9 mouse cellular contexts compared by ENCODE assay signal in genomic region chr13:54780592-54780991, GRCm38 (mm10). TPM values are rescaled to one million over a fixed set of nuclear protein-coding genes. Genes with fewer than 3 reads are reported as not detected.
DNase-seq lines count a peak whose midpoint lies in the region; ATAC-seq lines count a peak whose summit lies in the region.
"Had no signal": no experiment of that assay in that cellular context is flagged by ENCODE, and none has a peak within 500 bp of the region (broad histone marks: within the 10 kb centered on the region; RNA-seq: fewer than 3 reads in every experiment).

No protein-coding gene starts in this region.

- 73% methylated on average over 3 of the region's 3 CpGs for WGBS in hindbrain, embryonic 14.5 days
- WGBS in hindbrain, embryonic 12.5 days, result 80% methylated on average over 3 of the region's 3 CpGs
- WGBS in hindbrain, embryonic 16.5 days, result 58% methylated on average over 3 of the region's 3 CpGs
- 79% methylated on average over 3 of the region's 3 CpGs for WGBS in neural tube, embryonic 15.5 days

- peak; percentile 74 for DNase-seq in hindbrain, embryonic 14.5 days (ENCODE audit: low spot score)
- peak; percentile 73 for DNase-seq in 3T3-L1 (ENCODE audit: low read depth, low spot score)
- DNase-seq in adrenal gland, postnatal 25 days, result peak; percentile 46
- no peak for DNase-seq in thymus, postnatal 0 days (ENCODE audit: low spot score)

- no peak overlapping the region for H3K9ac ChIP-seq in hindbrain, embryonic 14.5 days
- H3K9ac ChIP-seq in hindbrain, embryonic 12.5 days, result no peak overlapping the region
- H3K9ac ChIP-seq in hindbrain, embryonic 16.5 days (ENCODE audit: low read depth, low read length), result no peak overlapping the region
- no peak overlapping the region for H3K9ac ChIP-seq in neural tube, embryonic 15.5 days (replicated peaks)

- no peak for ATAC-seq in hindbrain, embryonic 14.5 days (ENCODE audit: low FRiP score)
- no peak for ATAC-seq in hindbrain, embryonic 12.5 days (ENCODE audit: low FRiP score)
- ATAC-seq in hindbrain, embryonic 16.5 days, result peak; percentile 67
- no peak for ATAC-seq in neural tube, embryonic 15.5 days (ENCODE audit: low FRiP score)

- H3K27me3 ChIP-seq in hindbrain, embryonic 14.5 days (ENCODE audit: control insufficient read depth, insufficient read depth, low read length), result no peaks in the 10 kb centered on the region
- no peaks in the 10 kb centered on the region for H3K27me3 ChIP-seq in hindbrain, embryonic 12.5 days
- no peaks in the 10 kb centered on the region for H3K27me3 ChIP-seq in hindbrain, embryonic 16.5 days (replicated peaks; ENCODE audit: control insufficient read depth, insufficient read depth, low read length)
- no peaks in the 10 kb centered on the region for H3K27me3 ChIP-seq in neural tube, embryonic 15.5 days (replicated peaks)

- no peaks in the 10 kb centered on the region for H3K9me3 ChIP-seq in hindbrain, embryonic 14.5 days (ENCODE audit: control insufficient read depth, low read length)
- H3K9me3 ChIP-seq in hindbrain, embryonic 12.5 days (replicated peaks), result no peaks in the 10 kb centered on the region
- no peaks in the 10 kb centered on the region for H3K9me3 ChIP-seq in hindbrain, embryonic 16.5 days (ENCODE audit: control insufficient read depth, low read length)
- no peaks in the 10 kb centered on the region for H3K9me3 ChIP-seq in neural tube, embryonic 15.5 days (replicated peaks)

- H3K27ac ChIP-seq in hindbrain, embryonic 14.5 days, result no peak overlapping the region
- H3K27ac ChIP-seq in hindbrain, embryonic 12.5 days, result no peak overlapping the region
- no peak overlapping the region for H3K27ac ChIP-seq in hindbrain, embryonic 16.5 days (ENCODE audit: low read depth, low read length)
- H3K27ac ChIP-seq in neural tube, embryonic 15.5 days (replicated peaks), result no peak overlapping the region; the same call in 1 of the 2 replicates
- H3K27ac ChIP-seq: macrophage had no signal

- no peak overlapping the region for H3K4me2 ChIP-seq in hindbrain, embryonic 14.5 days (replicated peaks)
- no peak overlapping the region for H3K4me2 ChIP-seq in hindbrain, embryonic 12.5 days (replicated peaks)
- no peak overlapping the region for H3K4me2 ChIP-seq in hindbrain, embryonic 16.5 days (ENCODE audit: low read length)
- no peak overlapping the region for H3K4me2 ChIP-seq in neural tube, embryonic 15.5 days

- no peak overlapping the region for H3K4me3 ChIP-seq in hindbrain, embryonic 14.5 days (replicated peaks; ENCODE audit: low read length)
- H3K4me3 ChIP-seq in hindbrain, embryonic 12.5 days, result no peak overlapping the region
- no peak overlapping the region for H3K4me3 ChIP-seq in hindbrain, embryonic 16.5 days (ENCODE audit: low read length)
- no peak overlapping the region for H3K4me3 ChIP-seq in neural tube, embryonic 15.5 days (replicated peaks)

- H3K36me3 ChIP-seq in hindbrain, embryonic 14.5 days (replicated peaks; ENCODE audit: control insufficient read depth, insufficient read depth), result no peaks in the 10 kb centered on the region
- no peaks in the 10 kb centered on the region for H3K36me3 ChIP-seq in hindbrain, embryonic 12.5 days
- no peaks in the 10 kb centered on the region for H3K36me3 ChIP-seq in hindbrain, embryonic 16.5 days (ENCODE audit: control insufficient read depth, insufficient read depth, low read length)
- H3K36me3 ChIP-seq in neural tube, embryonic 15.5 days, result no peaks in the 10 kb centered on the region

- no peaks in the 10 kb centered on the region for H3K4me1 ChIP-seq in hindbrain, embryonic 14.5 days (replicated peaks; ENCODE audit: control insufficient read depth, insufficient read depth, low read length)
- H3K4me1 ChIP-seq in hindbrain, embryonic 12.5 days, result peaks cover 4% of the 10 kb centered on the region; the same call in 1 of the 2 replicates
- peaks cover 4% of the 10 kb centered on the region for H3K4me1 ChIP-seq in hindbrain, embryonic 16.5 days (ENCODE audit: control insufficient read depth, insufficient read depth, low read depth, low read length)
- H3K4me1 ChIP-seq in neural tube, embryonic 15.5 days, result peaks cover 6% of the 10 kb centered on the region; the same call in 1 of the 2 replicates

RNA-seq across cellular contexts. Expression of gene Eif4e1b, which starts 3.2 kb away (rescaled TPM):
- not detected in 2 replicates for polyA plus RNA-seq in hindbrain, embryonic 14.5 days (2014; fragmentation: Nextera tagmentation; extraction: Ambion mirVana)
- not detected in 2 replicates for polyA plus RNA-seq in hindbrain, embryonic 12.5 days (2016; fragmentation: Nextera tagmentation; extraction: Ambion mirVana)
- total RNA-seq in adrenal gland, postnatal 25 days (2021), result not detected in 2 replicates
- not detected in 2 replicates for polyA plus RNA-seq in hindbrain, embryonic 16.5 days (2015; fragmentation: Nextera tagmentation; extraction: Ambion mirVana)
- polyA plus RNA-seq in thymus, postnatal 0 days (2015; fragmentation: Nextera tagmentation; extraction: Ambion mirVana), result not detected in 2 replicates
- polyA plus RNA-seq in neural tube, embryonic 15.5 days (2015; fragmentation: Nextera tagmentation; extraction: Ambion mirVana), result not detected in 2 replicates
- polyA plus RNA-seq: embryonic facial prominence, embryonic 11.5 days; macrophage had no signal

RNA-seq across cellular contexts. Expression of gene Tspan17, which starts 8.6 kb away (rescaled TPM):
- polyA plus RNA-seq in hindbrain, embryonic 14.5 days (2014; fragmentation: Nextera tagmentation; extraction: Ambion mirVana), result 72.8 and 74.1 TPM in 2 replicates
- polyA plus RNA-seq in hindbrain, embryonic 12.5 days (2016; fragmentation: Nextera tagmentation; extraction: Ambion mirVana), result 30.0 and 35.0 TPM in 2 replicates
- 30.1 and 39.5 TPM in 2 replicates for total RNA-seq in adrenal gland, postnatal 25 days (2021)
- polyA plus RNA-seq in hindbrain, embryonic 16.5 days (2015; fragmentation: Nextera tagmentation; extraction: Ambion mirVana), result 105 and 131 TPM in 2 replicates
- 4.4 and 5.0 TPM in 2 replicates for polyA plus RNA-seq in thymus, postnatal 0 days (2015; fragmentation: Nextera tagmentation; extraction: Ambion mirVana)
- 112 and 137 TPM in 2 replicates for polyA plus RNA-seq in neural tube, embryonic 15.5 days (2015; fragmentation: Nextera tagmentation; extraction: Ambion mirVana)

RNA-seq across cellular contexts. Expression of gene Sncb, which starts 14.2 kb away (rescaled TPM):
- 78.0 and 103 TPM in 2 replicates for polyA plus RNA-seq in hindbrain, embryonic 14.5 days (2014; fragmentation: Nextera tagmentation; extraction: Ambion mirVana)
- polyA plus RNA-seq in hindbrain, embryonic 12.5 days (2016; fragmentation: Nextera tagmentation; extraction: Ambion mirVana), result 2.5 and 2.9 TPM in 2 replicates
- total RNA-seq in adrenal gland, postnatal 25 days (2021), result 0.91 and 1.6 TPM in 2 replicates
- 130 and 157 TPM in 2 replicates for polyA plus RNA-seq in hindbrain, embryonic 16.5 days (2015; fragmentation: Nextera tagmentation; extraction: Ambion mirVana)
- polyA plus RNA-seq in thymus, postnatal 0 days (2015; fragmentation: Nextera tagmentation; extraction: Ambion mirVana), result 0.31 TPM in 1 of 2 replicates, not detected in the other
- polyA plus RNA-seq in neural tube, embryonic 15.5 days (2015; fragmentation: Nextera tagmentation; extraction: Ambion mirVana), result 110 and 122 TPM in 2 replicates
- polyA plus RNA-seq: macrophage had no signal

RNA-seq across cellular contexts. Expression of gene Gprin1, which starts 30.9 kb away (rescaled TPM):
- 23.5 and 31.6 TPM in 2 replicates for polyA plus RNA-seq in hindbrain, embryonic 14.5 days (2014; fragmentation: Nextera tagmentation; extraction: Ambion mirVana)
- polyA plus RNA-seq in hindbrain, embryonic 12.5 days (2016; fragmentation: Nextera tagmentation; extraction: Ambion mirVana), result 26.0 and 30.7 TPM in 2 replicates
- 3.9 and 4.1 TPM in 2 replicates for total RNA-seq in adrenal gland, postnatal 25 days (2021)
- polyA plus RNA-seq in hindbrain, embryonic 16.5 days (2015; fragmentation: Nextera tagmentation; extraction: Ambion mirVana), result 4.5 and 5.7 TPM in 2 replicates
- polyA plus RNA-seq in thymus, postnatal 0 days (2015; fragmentation: Nextera tagmentation; extraction: Ambion mirVana), result 0.77 and 1.0 TPM in 2 replicates
- 10.3 and 21.6 TPM in 2 replicates for polyA plus RNA-seq in neural tube, embryonic 15.5 days (2015; fragmentation: Nextera tagmentation; extraction: Ambion mirVana)
- polyA plus RNA-seq: macrophage had no signal

Comparison
In these comparisons a context has a peak if more than half of its experiments do, and no peak if none do; other contexts are left out.
1. RNA of gene Sncb, which starts 14.2 kb away (polyA plus RNA-seq): 130 to 157 TPM in hindbrain, embryonic 16.5 days, 110 to 122 TPM in neural tube, embryonic 15.5 days and 78.0 to 103 TPM in hindbrain, embryonic 14.5 days; 2.5 to 2.9 TPM in hindbrain, embryonic 12.5 days and 0.31 TPM in thymus, postnatal 0 days; every median in the first group is over 10 times any median in the second.